Mouse (Mus musculus) forebrain, embryonic 12.5 days (tissue): ENCODE data around the gene Rapgef6. TPM values are rescaled to one million over a fixed set of nuclear protein-coding genes. Genes with fewer than 3 reads are reported as not detected.

ENCODE experiments used
- ATAC-seq: fragments of 200-750 bp; cut with Nextera tagmentation; 2 replicates; pipeline ENCODE4 v1.8.0; 2017; ENCODE audit warnings: moderate TSS enrichment; ENCODE audit not compliant: low FRiP score
- H3K27ac ChIP-seq: fragments of 300-500 bp; sonication (generic); 2 replicates; pipeline ENCODE4 v1.5.1; 2016; ENCODE audit warnings: mild to moderate bottlenecking
- H3K27me3 ChIP-seq: fragments of 300-500 bp; sonication (generic); 2 replicates; pipeline ENCODE4 v1.6.1; 2016; ENCODE audit warnings: mild to moderate bottlenecking
- H3K36me3 ChIP-seq: fragments of 300-500 bp; sonication (generic); replicated peaks from 2 replicates; pipeline ENCODE4 v1.6.1; 2016; ENCODE audit warnings: mild to moderate bottlenecking
- H3K4me1 ChIP-seq: fragments of 300-500 bp; sonication (generic); 2 replicates; pipeline ENCODE4 v1.6.1; 2016
- H3K4me2 ChIP-seq: fragments of 300-500 bp; sonication (generic); 2 replicates; pipeline ENCODE4 v1.6.1; 2016; ENCODE audit warnings: mild to moderate bottlenecking, moderate library complexity
- H3K4me3 ChIP-seq: fragments of 300-500 bp; sonication (generic); replicated peaks from 2 replicates; pipeline ENCODE4 v1.5.1; 2016; ENCODE audit warnings: mild to moderate bottlenecking
- H3K9ac ChIP-seq: fragments of 300-500 bp; sonication (generic); 2 replicates; pipeline ENCODE4 v1.6.1; 2016; ENCODE audit warnings: mild to moderate bottlenecking
- H3K9me3 ChIP-seq: fragments of 300-500 bp; sonication (generic); 2 replicates; pipeline ENCODE4 v1.6.1; 2016
- WGBS: fragments of 180-500 bp; shearing (Covaris S2); methylation state at CpG from one replicate; pipeline ENCODE4 v1.1.7; 2016; 5-methylcytosine and 5-hydroxymethylcytosine counted together
- polyA plus RNA-seq: library from polyadenylated mRNA; unstranded; fragments of >200 nt; fragmentation: Nextera tagmentation; extraction: Ambion mirVana; gene quantifications from 2 replicates; pipeline ENCODE4 v1.2.1, GENCODE M21; 2016

The Rapgef6 gene
- 29.7 and 35.4 TPM in 2 replicates for polyA plus RNA-seq

- no peaks in the 10 kb centered on the region for H3K36me3 ChIP-seq
- no peaks in the 10 kb centered on the region for H3K9me3 ChIP-seq
- peak within 1 kb of the TSS; percentile 91 for H3K9ac ChIP-seq
- peaks cover 23% of the 10 kb centered on the region for H3K4me1 ChIP-seq
- H3K27ac ChIP-seq = peak within 1 kb of the TSS; percentile 88
- H3K4me2 ChIP-seq = peak within 1 kb of the TSS; percentile 59
- H3K27me3 ChIP-seq = no peaks in the 10 kb centered on the region
- under 1% methylated on average over 73 of the region's 73 CpGs for WGBS
- peak within 1 kb of the TSS; percentile 92 for H3K4me3 ChIP-seq
- peak; percentile 97 for ATAC-seq
Measured at GRCm38 (mm10) chr11:54522529-54523430, at the start of gene Rapgef6. Rapgef6 (plus strand) TSS chr11:54522847.

- ATAC-seq = no peak
- Histone ChIP-seq H3K9ac (no peak overlapping the region), H3K4me3 (no peak overlapping the region), H3K9me3 (no peaks in the 10 kb centered on the region), H3K4me1 (no peaks in the 10 kb centered on the region), H3K27me3 (no peaks in the 10 kb centered on the region), H3K36me3 (peaks cover 12% of the 10 kb centered on the region), H3K4me2 (no peak overlapping the region), H3K27ac (no peak overlapping the region)
- whole genome bisulfite sequencing = 92% methylated on average over 1 of the region's 1 CpGs
Measured at GRCm38 (mm10) chr11:54478414-54478813, 44.2 kb upstream of the Rapgef6 start.

- Histone ChIP-seq H3K36me3 (peaks cover under 1% of the 10 kb centered on the region; the same call in 1 of the 2 replicates), H3K27me3 (no peaks in the 10 kb centered on the region), H3K27ac (no peak overlapping the region), H3K9ac (no peak overlapping the region), H3K4me2 (no peak overlapping the region), H3K4me1 (no peaks in the 10 kb centered on the region), H3K9me3 (no peaks in the 10 kb centered on the region), H3K4me3 (no peak overlapping the region)
- 92% methylated on average over 3 of the region's 3 CpGs for WGBS
- no peak for ATAC-seq
Measured at GRCm38 (mm10) chr11:54486041-54486440, 36.6 kb upstream of the Rapgef6 start.

- no peaks in the 10 kb centered on the region for H3K9me3 ChIP-seq
- H3K9ac ChIP-seq = no peak overlapping the region
- no peak overlapping the region for H3K4me2 ChIP-seq
- no peaks in the 10 kb centered on the region for H3K27me3 ChIP-seq
- no peak for ATAC-seq
- H3K27ac ChIP-seq = no peak overlapping the region
- no peaks in the 10 kb centered on the region for H3K4me1 ChIP-seq
- 93% methylated on average over 1 of the region's 1 CpGs for WGBS
- no peak overlapping the region for H3K4me3 ChIP-seq
- H3K36me3 ChIP-seq = 0 out of 2 replicates have a peak, but pooled peaks cover 2% of the 10 kb centered on the region
Measured at GRCm38 (mm10) chr11:54491946-54492558, 30.6 kb upstream of the Rapgef6 start.

- Histone ChIP-seq H3K9me3 (no peaks in the 10 kb centered on the region), H3K9ac (no peak overlapping the region), H3K4me2 (no peak overlapping the region), H3K27ac (no peak overlapping the region), H3K27me3 (no peaks in the 10 kb centered on the region), H3K4me3 (no peak overlapping the region), H3K36me3 (0 out of 2 replicates have a peak, but pooled peaks cover 2% of the 10 kb centered on the region), H3K4me1 (no peaks in the 10 kb centered on the region)
- ATAC-seq = no peak
- WGBS = 88% methylated on average over 4 of the region's 4 CpGs
Measured at GRCm38 (mm10) chr11:54492559-54492958, 30.1 kb upstream of the Rapgef6 start.

- no peaks in the 10 kb centered on the region for H3K9me3 ChIP-seq
- no peaks in the 10 kb centered on the region for H3K27me3 ChIP-seq
- no peak overlapping the region for H3K4me2 ChIP-seq
- H3K36me3 ChIP-seq = peaks cover 28% of the 10 kb centered on the region
- H3K4me1 ChIP-seq = no peaks in the 10 kb centered on the region
- ATAC-seq = no peak
- no peak overlapping the region for H3K4me3 ChIP-seq
- H3K27ac ChIP-seq = no peak overlapping the region
- WGBS = 91% methylated on average over 5 of the region's 5 CpGs
- no peak overlapping the region for H3K9ac ChIP-seq
Measured at GRCm38 (mm10) chr11:54499838-54500237, 22.8 kb upstream of the Rapgef6 start.

- no peak for ATAC-seq
- Histone ChIP-seq H3K9ac (no peak overlapping the region), H3K4me3 (no peak overlapping the region), H3K9me3 (no peaks in the 10 kb centered on the region), H3K4me1 (no peaks in the 10 kb centered on the region), H3K4me2 (no peak overlapping the region), H3K27me3 (no peaks in the 10 kb centered on the region), H3K27ac (no peak overlapping the region), H3K36me3 (peaks cover 33% of the 10 kb centered on the region)
- 98% methylated on average over 4 of the region's 4 CpGs for WGBS
Measured at GRCm38 (mm10) chr11:54502546-54503245, 20.0 kb upstream of the Rapgef6 start.

- no peak overlapping the region for H3K4me3 ChIP-seq
- no peak overlapping the region for H3K9ac ChIP-seq
- no peak overlapping the region for H3K4me2 ChIP-seq
- peaks cover 10% of the 10 kb centered on the region for H3K36me3 ChIP-seq
- no peak overlapping the region for H3K27ac ChIP-seq
- H3K4me1 ChIP-seq = no peaks in the 10 kb centered on the region
- ATAC-seq = no peak
- H3K27me3 ChIP-seq = no peaks in the 10 kb centered on the region
- H3K9me3 ChIP-seq = no peaks in the 10 kb centered on the region
Measured at GRCm38 (mm10) chr11:54513584-54513983, 9.1 kb upstream of the Rapgef6 start.

GRCm38 (mm10) chr11:54521927-54522528 is 619 bp upstream of the Rapgef6 start:
- Histone ChIP-seq H3K4me1 (peaks cover 23% of the 10 kb centered on the region), H3K9ac (peak overlapping the region; percentile 57), H3K36me3 (no peaks in the 10 kb centered on the region), H3K4me3 (peak overlapping the region; percentile 92), H3K27ac (no peak overlapping the region; the same call in none of the 2 replicates), H3K4me2 (peak overlapping the region; percentile 59), H3K27me3 (no peaks in the 10 kb centered on the region), H3K9me3 (no peaks in the 10 kb centered on the region)
- no peak for ATAC-seq
- WGBS = 2% methylated on average over 18 of the region's 18 CpGs

- Histone ChIP-seq H3K9ac (peak overlapping the region; percentile 91), H3K4me3 (peak overlapping the region; percentile 92), H3K9me3 (no peaks in the 10 kb centered on the region), H3K4me2 (peak overlapping the region; percentile 59), H3K4me1 (peaks cover 23% of the 10 kb centered on the region), H3K36me3 (no peaks in the 10 kb centered on the region), H3K27ac (peak overlapping the region; percentile 88; the same call in 1 of the 2 replicates), H3K27me3 (no peaks in the 10 kb centered on the region)
- WGBS = 18% methylated on average over 10 of the region's 10 CpGs
- ATAC-seq = no peak
Measured at GRCm38 (mm10) chr11:54523431-54524001, 869 bp downstream of the Rapgef6 start.

GRCm38 (mm10) chr11:54528002-54528401 is 5.4 kb downstream of the Rapgef6 start:
- no peak overlapping the region for H3K9ac ChIP-seq
- no peak for ATAC-seq
- 89% methylated on average over 2 of the region's 2 CpGs for WGBS
- H3K36me3 ChIP-seq = no peaks in the 10 kb centered on the region
- H3K4me1 ChIP-seq = peaks cover 19% of the 10 kb centered on the region
- H3K4me3 ChIP-seq = no peak overlapping the region
- H3K9me3 ChIP-seq = no peaks in the 10 kb centered on the region
- no peaks in the 10 kb centered on the region for H3K27me3 ChIP-seq
- H3K27ac ChIP-seq = no peak overlapping the region
- no peak overlapping the region for H3K4me2 ChIP-seq
